Mouse (Mus musculus): ENCODE measurements around the gene Irf2bpl. TPM values are rescaled to one million over a fixed set of nuclear protein-coding genes. Genes with fewer than 3 reads are reported as not detected.

Irf2bpl gene
- total and polyA plus RNA-seq, 3 experiments = 6.9 to 8.0 TPM; not detected in 1

GRCm38 (mm10) chr12:86912335-86913093 is 27.9 kb upstream of the Irf2bpl start:
- DNase-seq (ENCODE audit: low read depth, low spot score) = no peak
- no peak overlapping the region for H3K27ac ChIP-seq (ENCODE audit: control insufficient read depth, low read depth, low read length)
- peaks cover 2% of the 10 kb centered on the region in 2 experiments; a peak in 3 of 4 replicates for H3K27me3 ChIP-seq (ENCODE audit: control insufficient read depth in 1 of 2, insufficient read depth in 2 of 2, low read length in 2 of 2)
- H3K79me2 ChIP-seq (ENCODE audit: control insufficient read depth, insufficient read depth, low read length, poor library complexity) = no peaks in the 10 kb centered on the region
- no peaks in the 10 kb centered on the region for H3K9me3 ChIP-seq (replicated peaks; ENCODE audit: insufficient read depth, low read length)
- H3K9ac ChIP-seq (ENCODE audit: control insufficient read depth, low read depth, low read length, poor library complexity, severe bottlenecking) = no peak overlapping the region
- no peaks in the 10 kb centered on the region for H3K36me3 ChIP-seq (ENCODE audit: control insufficient read depth in 1 of 2, insufficient read depth in 2 of 2, low read length in 2 of 2)
- TF ChIP-seq GATA1 (IDR thresholded peaks at IDR 0.05; ENCODE audit: low read depth, low read length) (no peak), TCF12 (IDR thresholded peaks at IDR 0.05; ENCODE audit: low read depth, low read length) (no peak), ETS1 (IDR thresholded peaks at IDR 0.05; ENCODE audit: low read depth, low read length) (no peak), HCFC1 (IDR thresholded peaks at IDR 0.05; ENCODE audit: low read depth, low read length) (no peak), NRF1 (IDR thresholded peaks at IDR 0.05; ENCODE audit: insufficient read depth, low read depth, low read length, poor library complexity, severe bottlenecking) (no peak), CHD1 (IDR thresholded peaks at IDR 0.05; ENCODE audit: low read depth, low read length) (no peak), POLR2AphosphoS2 (IDR thresholded peaks at IDR 0.05; ENCODE audit: low read length) (no peak), POLR2A (IDR thresholded peaks at IDR 0.05; ENCODE audit: control insufficient read depth in 1 of 2, insufficient read depth in 1 of 2, low read depth in 1 of 2, low read length in 2 of 2, poor library complexity in 1 of 2) (no peak), SMC3 (IDR thresholded peaks at IDR 0.05; ENCODE audit: low read depth, low read length) (no peak), MAZ (IDR thresholded peaks at IDR 0.05; ENCODE audit: low read depth, low read length) (no peak), SIN3A (IDR thresholded peaks at IDR 0.05; ENCODE audit: low read length) (no peak), RCOR1 (IDR thresholded peaks at IDR 0.05; ENCODE audit: low read depth, low read length) (no peak), ELF1 (IDR thresholded peaks at IDR 0.05; ENCODE audit: low read depth, low read length) (no peak), CHD2 (IDR thresholded peaks at IDR 0.05; ENCODE audit: low read length) (no peak), ZKSCAN1 (IDR thresholded peaks at IDR 0.05; ENCODE audit: low read depth, low read length) (no peak), CTCF (IDR thresholded peaks at IDR 0.05 in 2 of 3, conservative IDR thresholded peaks at IDR 0.05 in 1 of 3; ENCODE audit: control insufficient read depth in 1 of 3, insufficient read depth in 1 of 3, low read depth in 2 of 3, low read length in 3 of 3, poor library complexity in 1 of 3, severe bottlenecking in 1 of 3) (no peak)
- H3K4me1 ChIP-seq (ENCODE audit: control insufficient read depth in 1 of 2, insufficient read depth in 2 of 2, low read length in 2 of 2) = no peaks in the 10 kb centered on the region
- H3K4me3 ChIP-seq (ENCODE audit: control insufficient read depth in 1 of 2, insufficient read depth in 1 of 2, low read depth in 2 of 2, low read length in 2 of 2) = no peak overlapping the region

- H3K4me3 ChIP-seq (ENCODE audit: control insufficient read depth in 1 of 2, insufficient read depth in 1 of 2, low read depth in 2 of 2, low read length in 2 of 2) = no peak overlapping the region
- no peaks in the 10 kb centered on the region for H3K79me2 ChIP-seq (ENCODE audit: control insufficient read depth, insufficient read depth, low read length, poor library complexity)
- no peak for TF ChIP-seq HCFC1 (IDR thresholded peaks at IDR 0.05; ENCODE audit: low read depth, low read length)
- TF ChIP-seq ZKSCAN1 (IDR thresholded peaks at IDR 0.05; ENCODE audit: low read depth, low read length) = no peak
- no peak for TF ChIP-seq SIN3A (IDR thresholded peaks at IDR 0.05; ENCODE audit: low read length)
- no peak for TF ChIP-seq USF1 (IDR thresholded peaks at IDR 0.05; ENCODE audit: low read depth, low read length)
- TF ChIP-seq GABPA (IDR thresholded peaks at IDR 0.05; ENCODE audit: low read depth, low read length) = no peak
- no peak for TF ChIP-seq RAD21 (IDR thresholded peaks at IDR 0.05; ENCODE audit: low read depth, low read length)
- TF ChIP-seq POLR2AphosphoS2 (IDR thresholded peaks at IDR 0.05; ENCODE audit: low read length) = no peak
- no peaks in the 10 kb centered on the region for H3K9me3 ChIP-seq (replicated peaks; ENCODE audit: insufficient read depth, low read length)
- peaks cover 0 to 2% of the 10 kb centered on the region in 2 experiments; a peak in 1 of 4 replicates for H3K36me3 ChIP-seq (ENCODE audit: control insufficient read depth in 1 of 2, insufficient read depth in 2 of 2, low read length in 2 of 2)
- DNase-seq (ENCODE audit: low read depth, low spot score) = no peak
- no peak overlapping the region for H3K27ac ChIP-seq (ENCODE audit: control insufficient read depth, low read depth, low read length)
- peaks cover 0 to 4% of the 10 kb centered on the region in 2 experiments; a peak in 2 of 4 replicates for H3K4me1 ChIP-seq (ENCODE audit: control insufficient read depth in 1 of 2, insufficient read depth in 2 of 2, low read length in 2 of 2)
- H3K9ac ChIP-seq (ENCODE audit: control insufficient read depth, low read depth, low read length, poor library complexity, severe bottlenecking) = no peak overlapping the region
- peaks cover 2% of the 10 kb centered on the region in 2 experiments; a peak in 3 of 4 replicates for H3K27me3 ChIP-seq (ENCODE audit: control insufficient read depth in 1 of 2, insufficient read depth in 2 of 2, low read length in 2 of 2)
Observed at GRCm38 (mm10) chr12:86911482-86911931, 26.9 kb upstream of the Irf2bpl start.

Measured in MEL (cell line).